ENCODE assay signal across 30 mouse cellular contexts in genomic region chr19:37192475-37193058, GRCm38 (mm10). TPM values are rescaled to one million over a fixed set of nuclear protein-coding genes. Genes with fewer than 3 reads are reported as not detected.
DNase-seq lines count a peak whose midpoint lies in the region; ATAC-seq and TF ChIP-seq lines count a peak whose summit lies in the region.
"Had no signal": no experiment of that assay in that cellular context is flagged by ENCODE, and none has a peak within 500 bp of the region (broad histone marks: within the 10 kb centered on the region; RNA-seq: fewer than 3 reads in every experiment).

No protein-coding gene starts in this region.

- no peak for DNase-seq in heart, postnatal 14 days
- peak; percentile 92 for DNase-seq in liver, adult 2 months (ENCODE audit: extremely low read depth, low read depth, low spot score)
- DNase-seq in Patski (ENCODE audit: low read depth, low spot score): no peak
- no peak for DNase-seq in gastrocnemius, adult 18-20 months (ENCODE audit: low spot score)
- DNase-seq: adrenal gland, adult 8-10 months; B cell, adult 2 months; cerebellum, adult 18-20 months; cerebellum, postnatal 36 days; embryo, embryonic 11 days; gastrocnemius, postnatal 10 days; heart, postnatal 4 days; layer of hippocampus, adult 9-11 months; right cerebral cortex, adult 18-20 months; right cerebral cortex, postnatal 4 days; thymus, postnatal 14 days had no signal

- CTCF ChIA-PET in Patski (lab: Charles Lee): interaction anchor here (1.0 to 2.2 kb wide), 4 partner anchors 10 to 23 kb away, joined by 3 to 4 read pairs (median 4); no protein-coding TSS in a partner anchor

- no peak for ATAC-seq in heart, embryonic 15.5 days (replicated peaks; ENCODE audit: insufficient number of reproducible peaks, insufficient read depth, low FRiP score, low read depth)
- ATAC-seq in liver, embryonic 12.5 days: no peak
- ATAC-seq in Patski: peak; percentile 21
- ATAC-seq in liver, embryonic 16.5 days (ENCODE audit: low read depth): peak; percentile 63; the same call in 1 of the 2 replicates
- ATAC-seq: activated CD4-positive, CD25-positive, alpha-beta regulatory T cell, adult 4 months; forebrain, embryonic 13.5 days had no signal

- H3K4me1 ChIP-seq in heart, embryonic 15.5 days (replicated peaks): peaks cover 11% of the 10 kb centered on the region; the same call in 1 of the 2 replicates
- peaks cover 30% of the 10 kb centered on the region for H3K4me1 ChIP-seq in liver, adult 2 months (ENCODE audit: control insufficient read depth, insufficient read depth, low read length)
- H3K4me1 ChIP-seq in liver, embryonic 12.5 days: peaks cover 14% of the 10 kb centered on the region
- H3K4me1 ChIP-seq in liver, embryonic 16.5 days (ENCODE audit: control insufficient read depth, low read depth, low read length): peaks cover 9% of the 10 kb centered on the region
- H3K4me1 ChIP-seq: embryonic facial prominence, embryonic 13.5 days; forebrain, embryonic 13.5 days; kidney, embryonic 15.5 days; lung, embryonic 15.5 days; midbrain, embryonic 12.5 days; neural tube, embryonic 15.5 days had no signal

- TF ChIP-seq POLR2A in liver, adult 2 months (IDR thresholded peaks at IDR 0.05; ENCODE audit: extremely low read depth, insufficient read depth, low read length): no peak

- H3K4me3 ChIP-seq in heart, embryonic 15.5 days: no peak overlapping the region
- no peak overlapping the region for H3K4me3 ChIP-seq in liver, adult 2 months (ENCODE audit: insufficient read depth, low read depth, low read length)
- no peak overlapping the region for H3K4me3 ChIP-seq in liver, embryonic 12.5 days
- H3K4me3 ChIP-seq in liver, embryonic 16.5 days (ENCODE audit: low read depth, low read length): no peak overlapping the region
- H3K4me3 ChIP-seq: embryonic facial prominence, embryonic 13.5 days; erythroblast, embryonic 14.5 days; forebrain, embryonic 13.5 days; kidney, embryonic 15.5 days; left cerebral cortex, adult 2 months; lung, embryonic 15.5 days; midbrain, embryonic 12.5 days; neural tube, embryonic 15.5 days had no signal

- H3K27ac ChIP-seq in heart, embryonic 15.5 days: peak overlapping the region; percentile 54
- peak overlapping the region; percentile 87 for H3K27ac ChIP-seq in liver, adult 2 months (replicated peaks; ENCODE audit: insufficient read depth, low read depth, low read length)
- no peak overlapping the region for H3K27ac ChIP-seq in liver, embryonic 12.5 days
- H3K27ac ChIP-seq in liver, embryonic 16.5 days (ENCODE audit: low read length): no peak overlapping the region
- H3K27ac ChIP-seq: embryonic facial prominence, embryonic 13.5 days; forebrain, embryonic 13.5 days; hindbrain, embryonic 14.5 days; kidney, embryonic 15.5 days; left cerebral cortex, adult 2 months; lung, embryonic 15.5 days; midbrain, embryonic 12.5 days; neural tube, embryonic 15.5 days had no signal

- 48% methylated on average over 5 of the region's 5 CpGs for WGBS in heart, embryonic 15.5 days
- 12% methylated on average over 5 of the region's 5 CpGs for WGBS in liver, adult 2 months
- WGBS in liver, embryonic 12.5 days (ENCODE audit: insufficient replicate concordance): 73% methylated on average over 5 of the region's 5 CpGs
- whole genome bisulfite sequencing in liver, embryonic 16.5 days (ENCODE audit: insufficient replicate concordance): 65% methylated on average over 5 of the region's 5 CpGs

- in situ Hi-C loops in Patski (cut with MboI; ENCODE audit: low pct_unique_long_range_greater_than_20kb): no loop called here

- no peaks in the 10 kb centered on the region for H3K9me3 ChIP-seq in heart, embryonic 15.5 days (replicated peaks)
- no peaks in the 10 kb centered on the region for H3K9me3 ChIP-seq in liver, embryonic 12.5 days (replicated peaks)
- H3K9me3 ChIP-seq in liver, embryonic 16.5 days (replicated peaks; ENCODE audit: control insufficient read depth, low read length): no peaks in the 10 kb centered on the region
- H3K9me3 ChIP-seq: embryonic facial prominence, embryonic 13.5 days; forebrain, embryonic 13.5 days; G1E; kidney, embryonic 15.5 days; lung, embryonic 15.5 days; midbrain, embryonic 12.5 days; neural tube, embryonic 15.5 days had no signal

- no peaks in the 10 kb centered on the region for H3K27me3 ChIP-seq in heart, embryonic 15.5 days
- no peaks in the 10 kb centered on the region for H3K27me3 ChIP-seq in liver, adult 2 months (ENCODE audit: control insufficient read depth, insufficient read depth, low read length)
- H3K27me3 ChIP-seq in liver, embryonic 12.5 days (replicated peaks): no peaks in the 10 kb centered on the region
- no peaks in the 10 kb centered on the region for H3K27me3 ChIP-seq in Patski
- no peaks in the 10 kb centered on the region for H3K27me3 ChIP-seq in liver, embryonic 16.5 days (ENCODE audit: control insufficient read depth, insufficient read depth, low read depth, low read length)
- H3K27me3 ChIP-seq: CH12.LX; embryonic facial prominence, embryonic 13.5 days; forebrain, embryonic 13.5 days; kidney, embryonic 15.5 days; lung, embryonic 15.5 days; midbrain, embryonic 12.5 days; neural tube, embryonic 15.5 days had no signal

- no peak overlapping the region for H3K4me2 ChIP-seq in heart, embryonic 15.5 days
- H3K4me2 ChIP-seq in liver, embryonic 12.5 days: no peak overlapping the region
- no peak overlapping the region for H3K4me2 ChIP-seq in liver, embryonic 16.5 days (ENCODE audit: low read depth, low read length)
- H3K4me2 ChIP-seq: embryonic facial prominence, embryonic 13.5 days; forebrain, embryonic 13.5 days; hindbrain, embryonic 14.5 days; kidney, embryonic 15.5 days; lung, embryonic 15.5 days; midbrain, embryonic 12.5 days; neural tube, embryonic 15.5 days had no signal

- no peak overlapping the region for H3K9ac ChIP-seq in heart, embryonic 15.5 days
- no peak overlapping the region for H3K9ac ChIP-seq in liver, adult 2 months (ENCODE audit: low read depth, low read length)
- no peak overlapping the region for H3K9ac ChIP-seq in liver, embryonic 12.5 days
- H3K9ac ChIP-seq in liver, embryonic 16.5 days (ENCODE audit: low read depth, low read length): no peak overlapping the region
- H3K9ac ChIP-seq: embryonic facial prominence, embryonic 13.5 days; forebrain, embryonic 13.5 days; hindbrain, embryonic 14.5 days; kidney, embryonic 15.5 days; lung, embryonic 15.5 days; midbrain, embryonic 12.5 days; neural tube, embryonic 15.5 days had no signal

- POLR2A ChIA-PET in Patski (lab: Charles Lee): interaction anchor here (2.8 kb wide), 1 partner anchor 14 kb away, joined by 7 read pairs; the partner anchor contains the start of gene March5

- no peaks in the 10 kb centered on the region for H3K36me3 ChIP-seq in heart, embryonic 15.5 days
- no peaks in the 10 kb centered on the region for H3K36me3 ChIP-seq in liver, adult 2 months (ENCODE audit: control insufficient read depth, insufficient read depth, low read length)
- no peaks in the 10 kb centered on the region for H3K36me3 ChIP-seq in liver, embryonic 12.5 days
- no peaks in the 10 kb centered on the region for H3K36me3 ChIP-seq in liver, embryonic 16.5 days (ENCODE audit: control insufficient read depth, insufficient read depth)
- H3K36me3 ChIP-seq: embryonic facial prominence, embryonic 13.5 days; G1E; kidney, embryonic 15.5 days; lung, embryonic 15.5 days; midbrain, embryonic 12.5 days; neural tube, embryonic 15.5 days had no signal

- intact Hi-C loops in heart, postnatal 14 days (cut with DNase I): no loop called here

- peaks cover 35% of the 10 kb centered on the region for H3K79me2 ChIP-seq in liver, adult 2 months (ENCODE audit: control insufficient read depth, insufficient read depth, low read length)

- TF ChIP-seq CTCF in liver, adult 2 months (IDR thresholded peaks at IDR 0.05; ENCODE audit: low read depth, low read length): no peak
- no peak for TF ChIP-seq CTCF in Patski (IDR thresholded peaks at IDR 0.05)

RNA-seq across cellular contexts. Expression of gene March5, which starts 14.8 kb away (rescaled TPM):
- 78.3 and 81.8 TPM in 2 replicates for polyA plus RNA-seq in heart, embryonic 15.5 days (2015; fragmentation: Nextera tagmentation; extraction: Ambion mirVana)
- 10 to 100 TPM; 83.4 to 84.3 TPM for total RNA-seq in heart, postnatal 14 days (2021)
- total RNA-seq in liver, adult 2 months (2014; rRNA removed): 84.0 and 93.1 TPM in 2 replicates
- polyA plus RNA-seq in liver, adult 2 months (2012; rRNA removed): 33.8 and 38.5 TPM in 2 replicates
- 159 and 164 TPM in 2 replicates for polyA plus RNA-seq in liver, embryonic 12.5 days (2016; fragmentation: Nextera tagmentation; extraction: Ambion mirVana)
- polyA plus RNA-seq in Patski (2021): 121 TPM
- 143 and 145 TPM in 2 replicates for polyA plus RNA-seq in liver, embryonic 16.5 days (2015; fragmentation: Nextera tagmentation; extraction: Ambion mirVana)
- total RNA-seq in gastrocnemius, adult 18-20 months (2021): 10 to 100 TPM; 74.3 to 83.1 TPM

RNA-seq across cellular contexts. Expression of gene Cpeb3, which starts 15.8 kb away (rescaled TPM):
- 7.6 and 9.9 TPM in 2 replicates for polyA plus RNA-seq in heart, embryonic 15.5 days (2015; fragmentation: Nextera tagmentation; extraction: Ambion mirVana)
- total RNA-seq in heart, postnatal 14 days (2021): 10 to 100 TPM; 62.6 to 76.8 TPM
- total RNA-seq in liver, adult 2 months (2014; rRNA removed): 6.4 and 8.9 TPM in 2 replicates
- 4.3 TPM in 2 replicates for polyA plus RNA-seq in liver, adult 2 months (2012; rRNA removed)
- 2.6 and 3.2 TPM in 2 replicates for polyA plus RNA-seq in liver, embryonic 12.5 days (2016; fragmentation: Nextera tagmentation; extraction: Ambion mirVana)
- 8.9 TPM for polyA plus RNA-seq in Patski (2021)
- 3.7 and 3.8 TPM in 2 replicates for polyA plus RNA-seq in liver, embryonic 16.5 days (2015; fragmentation: Nextera tagmentation; extraction: Ambion mirVana)
- 10 to 100 TPM; 59.2 to 64.4 TPM for total RNA-seq in gastrocnemius, adult 18-20 months (2021)

Comparison
In these comparisons a context has a peak if more than half of its experiments do, and no peak if none do; other contexts are left out.
1. ATAC-seq: peak in Patski (single experiment) and liver, embryonic 16.5 days (single experiment); none in heart, embryonic 15.5 days (single experiment) and liver, embryonic 12.5 days (single experiment).
2. H3K27ac ChIP-seq: peak in heart, embryonic 15.5 days (single experiment) and liver, adult 2 months (single experiment); none in liver, embryonic 12.5 days (single experiment) and liver, embryonic 16.5 days (single experiment).